Mouse (Mus musculus): ENCODE data around the gene Spaar. TPM values are rescaled to one million over a fixed set of nuclear protein-coding genes. Genes with fewer than 3 reads are reported as not detected.
"Not testable (repeated sequence)": the region's sequence is repeated elsewhere in the genome, so short reads cannot be mapped to it uniquely, and the experiment has no call there.

Gene Spaar
- polyA plus RNA-seq, 1 experiment from 2014 or later: 0.15 TPM

GRCm38 (mm10) chr4:43768341-43768740, 38.5 kb downstream of the Spaar start:
- Histone ChIP-seq H3K27ac (ENCODE audit: low read length) (no peak overlapping the region), H3K4me2 (ENCODE audit: low read length) (no peak overlapping the region), H3K9ac (ENCODE audit: low read depth, low read length) (no peak overlapping the region), H3K4me1 (ENCODE audit: control insufficient read depth, insufficient read depth, low read length) (no peaks in the 10 kb centered on the region), H3K27me3 (ENCODE audit: control insufficient read depth, insufficient read depth, low read depth, low read length) (no peaks in the 10 kb centered on the region; the same call in 1 of the 2 replicates), H3K9me3 (replicated peaks; ENCODE audit: control insufficient read depth, low read length, poor library complexity, severe bottlenecking) (no peaks in the 10 kb centered on the region), H3K36me3 (ENCODE audit: control insufficient read depth, insufficient read depth, low read length) (no peaks in the 10 kb centered on the region), H3K4me3 (ENCODE audit: low read depth, low read length) (no peak overlapping the region)
- 89% methylated on average over 5 of the region's 5 CpGs for WGBS
- ATAC-seq: no peak

- WGBS: 100% methylated on average over 2 of the region's 2 CpGs
- Histone ChIP-seq H3K9ac (ENCODE audit: low read depth, low read length) (no peak overlapping the region), H3K27me3 (ENCODE audit: control insufficient read depth, insufficient read depth, low read depth, low read length) (no peaks in the 10 kb centered on the region), H3K4me3 (ENCODE audit: low read depth, low read length) (no peak overlapping the region), H3K27ac (ENCODE audit: low read length) (no peak overlapping the region), H3K4me2 (ENCODE audit: low read length) (no peak overlapping the region), H3K4me1 (ENCODE audit: control insufficient read depth, insufficient read depth, low read length) (no peaks in the 10 kb centered on the region), H3K36me3 (ENCODE audit: control insufficient read depth, insufficient read depth, low read length) (no peaks in the 10 kb centered on the region), H3K9me3 (replicated peaks; ENCODE audit: control insufficient read depth, low read length, poor library complexity, severe bottlenecking) (no peaks in the 10 kb centered on the region)
- no peak for ATAC-seq
Measured at GRCm38 (mm10) chr4:43769374-43769773, 39.5 kb downstream of the Spaar start.

GRCm38 (mm10) chr4:43770909-43771308, 41.1 kb downstream of the Spaar start, which contains the start of gene Olfr159:
Gene Olfr159 (minus strand): TSS chr4:43771009.
- no peaks in the 10 kb centered on the region for H3K4me1 ChIP-seq (ENCODE audit: control insufficient read depth, insufficient read depth, low read length)
- no peak within 1 kb of the TSS for H3K4me3 ChIP-seq (ENCODE audit: low read depth, low read length)
- H3K27me3 ChIP-seq (ENCODE audit: control insufficient read depth, insufficient read depth, low read depth, low read length): no peaks in the 10 kb centered on the region
- 85% methylated on average over 6 of the region's 6 CpGs for WGBS
- no peak for ATAC-seq
- no peaks in the 10 kb centered on the region for H3K9me3 ChIP-seq (replicated peaks; ENCODE audit: control insufficient read depth, low read length, poor library complexity, severe bottlenecking)
- H3K27ac ChIP-seq (ENCODE audit: low read length): no peak within 1 kb of the TSS
- H3K4me2 ChIP-seq (ENCODE audit: low read length): no peak within 1 kb of the TSS
- no peaks in the 10 kb centered on the region for H3K36me3 ChIP-seq (ENCODE audit: control insufficient read depth, insufficient read depth, low read length)
- no peak within 1 kb of the TSS for H3K9ac ChIP-seq (ENCODE audit: low read depth, low read length)

DNA sequence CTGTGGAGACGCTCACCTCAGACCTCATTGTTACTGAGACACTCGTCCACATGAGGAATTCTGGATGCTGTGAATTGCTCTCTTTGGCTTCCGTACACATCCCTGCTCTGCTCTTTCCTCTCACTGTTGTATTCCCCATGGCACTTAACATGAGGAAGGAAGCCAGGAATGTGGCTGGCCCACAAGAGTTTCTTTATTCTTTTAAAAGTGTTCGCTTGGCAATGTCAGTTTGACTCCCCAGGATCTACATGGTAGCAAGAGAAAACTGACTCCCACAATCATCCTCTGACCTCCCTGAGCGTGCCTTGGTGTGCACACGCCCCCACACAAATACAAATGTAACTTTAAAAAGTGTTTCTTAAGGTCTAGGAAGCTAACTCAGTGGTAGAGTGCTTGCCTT, 41.8 kb downstream of the Spaar start:
- no peak for ATAC-seq
- Histone ChIP-seq H3K4me3 (ENCODE audit: low read depth, low read length) (no peak overlapping the region), H3K4me1 (ENCODE audit: control insufficient read depth, insufficient read depth, low read length) (no peaks in the 10 kb centered on the region), H3K9me3 (replicated peaks; ENCODE audit: control insufficient read depth, low read length, poor library complexity, severe bottlenecking) (no peaks in the 10 kb centered on the region), H3K9ac (ENCODE audit: low read depth, low read length) (no peak overlapping the region), H3K36me3 (ENCODE audit: control insufficient read depth, insufficient read depth, low read length) (no peaks in the 10 kb centered on the region), H3K27ac (ENCODE audit: low read length) (no peak overlapping the region), H3K4me2 (ENCODE audit: low read length) (no peak overlapping the region), H3K27me3 (ENCODE audit: control insufficient read depth, insufficient read depth, low read depth, low read length) (no peaks in the 10 kb centered on the region)
- 64% methylated on average over 6 of the region's 6 CpGs for WGBS

- Histone ChIP-seq H3K36me3 (ENCODE audit: control insufficient read depth, insufficient read depth, low read length) (no peaks in the 10 kb centered on the region), H3K4me2 (ENCODE audit: low read length) (no peak overlapping the region), H3K4me3 (ENCODE audit: low read depth, low read length) (no peak overlapping the region), H3K9me3 (replicated peaks; ENCODE audit: control insufficient read depth, low read length, poor library complexity, severe bottlenecking) (no peaks in the 10 kb centered on the region), H3K9ac (ENCODE audit: low read depth, low read length) (no peak overlapping the region), H3K4me1 (ENCODE audit: control insufficient read depth, insufficient read depth, low read length) (no peaks in the 10 kb centered on the region), H3K27ac (ENCODE audit: low read length) (no peak overlapping the region), H3K27me3 (ENCODE audit: control insufficient read depth, insufficient read depth, low read depth, low read length) (no peaks in the 10 kb centered on the region)
- ATAC-seq: no peak
- 23% methylated on average over 2 of the region's 2 CpGs for WGBS
Measured at GRCm38 (mm10) chr4:43772304-43772703, 42.5 kb downstream of the Spaar start.

GRCm38 (mm10) chr4:43795296-43795695, 65.5 kb downstream of the Spaar start:
- Histone ChIP-seq H3K27ac (ENCODE audit: low read length) (no peak overlapping the region), H3K4me3 (ENCODE audit: low read depth, low read length) (no peak overlapping the region)
- whole genome bisulfite sequencing: 73% methylated on average over 6 of the region's 6 CpGs

DNA sequence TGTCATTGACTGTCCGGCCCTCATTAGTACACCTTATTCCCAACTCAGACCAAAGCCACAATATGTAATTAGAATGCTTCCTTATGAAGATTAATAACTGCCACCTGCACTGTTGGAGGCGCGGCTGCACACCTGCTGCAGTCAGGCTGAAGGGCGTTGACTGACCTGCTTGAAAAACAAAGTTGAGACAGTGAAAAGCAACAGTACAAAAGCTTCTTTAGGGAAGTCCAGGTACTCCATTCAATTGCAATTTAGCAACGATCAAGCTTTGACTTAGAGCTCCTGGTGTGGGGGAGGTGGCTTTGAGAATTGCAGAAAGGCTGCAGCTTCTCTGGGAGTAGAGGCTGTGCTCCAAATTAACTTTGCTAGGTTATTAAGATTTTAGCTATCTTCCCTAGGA, 66.0 kb downstream of the Spaar start:
- not testable (repeated sequence) for H3K9me3 ChIP-seq (replicated peaks; ENCODE audit: control insufficient read depth, low read length, poor library complexity, severe bottlenecking); ATAC-seq; H3K4me2 ChIP-seq (ENCODE audit: low read length); H3K4me1 ChIP-seq (ENCODE audit: control insufficient read depth, insufficient read depth, low read length); H3K4me3 ChIP-seq (ENCODE audit: low read depth, low read length); H3K36me3 ChIP-seq (ENCODE audit: control insufficient read depth, insufficient read depth, low read length); H3K27ac ChIP-seq (ENCODE audit: low read length); H3K27me3 ChIP-seq (ENCODE audit: control insufficient read depth, insufficient read depth, low read depth, low read length); H3K9ac ChIP-seq (ENCODE audit: low read depth, low read length)
- 87% methylated on average over 5 of the region's 5 CpGs for WGBS

More at GRCm38 (mm10) chr4:43795296-43795695, 65.5 kb downstream of the Spaar start:
- Histone ChIP-seq H3K36me3 (ENCODE audit: control insufficient read depth, insufficient read depth, low read length) (no peaks in the 10 kb centered on the region), H3K4me2 (ENCODE audit: low read length) (no peak overlapping the region), H3K9me3 (replicated peaks; ENCODE audit: control insufficient read depth, low read length, poor library complexity, severe bottlenecking) (no peaks in the 10 kb centered on the region), H3K4me1 (ENCODE audit: control insufficient read depth, insufficient read depth, low read length) (no peaks in the 10 kb centered on the region), H3K9ac (ENCODE audit: low read depth, low read length) (no peak overlapping the region), H3K27me3 (ENCODE audit: control insufficient read depth, insufficient read depth, low read depth, low read length) (no peaks in the 10 kb centered on the region)
- ATAC-seq: no peak

DNA sequence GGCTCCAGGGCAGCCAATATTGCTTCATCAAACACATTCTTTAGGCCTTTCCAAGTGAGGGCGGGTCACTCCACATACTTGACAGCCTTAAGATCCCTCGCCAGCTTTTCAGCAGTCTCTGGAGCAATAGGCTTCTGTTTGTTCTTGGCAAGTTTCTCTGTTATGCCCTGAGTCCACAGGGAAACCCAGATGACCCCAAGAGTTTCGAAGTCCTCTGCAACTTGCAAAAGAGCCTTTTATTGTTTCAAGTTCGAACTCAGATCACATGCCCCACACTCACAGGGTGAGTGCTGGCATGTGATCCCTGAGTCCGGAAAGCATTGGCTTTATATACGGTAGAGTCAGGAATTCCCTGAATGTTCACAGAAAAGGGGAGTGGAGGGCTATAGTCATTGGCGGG, 69.1 kb downstream of the Spaar start:
- no peaks in the 10 kb centered on the region for H3K36me3 ChIP-seq (ENCODE audit: control insufficient read depth, insufficient read depth, low read length)
- 84% methylated on average over 7 of the region's 7 CpGs for WGBS
- H3K4me2 ChIP-seq (ENCODE audit: low read length): no peak overlapping the region
- H3K4me3 ChIP-seq (ENCODE audit: low read depth, low read length): no peak overlapping the region
- no peaks in the 10 kb centered on the region for H3K27me3 ChIP-seq (ENCODE audit: control insufficient read depth, insufficient read depth, low read depth, low read length)
- 0 out of 2 replicates have a peak, but pooled peaks cover 2% of the 10 kb centered on the region for H3K9me3 ChIP-seq (replicated peaks; ENCODE audit: control insufficient read depth, low read length, poor library complexity, severe bottlenecking)
- H3K27ac ChIP-seq (ENCODE audit: low read length): no peak overlapping the region
- no peaks in the 10 kb centered on the region for H3K4me1 ChIP-seq (ENCODE audit: control insufficient read depth, insufficient read depth, low read length)
- no peak for ATAC-seq
- no peak overlapping the region for H3K9ac ChIP-seq (ENCODE audit: low read depth, low read length)
